Comparison of ENCODE assay signal across 19 mouse cellular contexts in genomic region chr1:63478946-63479345, GRCm38 (mm10). TPM values are rescaled to one million over a fixed set of nuclear protein-coding genes. Genes with fewer than 3 reads are reported as not detected.
DNase-seq lines count a peak whose midpoint lies in the region; ATAC-seq and TF ChIP-seq lines count a peak whose summit lies in the region.
"Had no signal": no experiment of that assay in that cellular context is flagged by ENCODE, and none has a peak within 500 bp of the region (broad histone marks: within the 10 kb centered on the region; RNA-seq: fewer than 3 reads in every experiment).

No protein-coding gene starts in this region.

- H3K27ac ChIP-seq in liver, adult 2 months (replicated peaks; ENCODE audit: insufficient read depth, low read depth, low read length): no peak overlapping the region
- H3K27ac ChIP-seq in liver, embryonic 11.5 days (ENCODE audit: low read depth, low read length): no peak overlapping the region
- H3K27ac ChIP-seq: embryonic facial prominence, embryonic 15.5 days had no signal

- no peaks in the 10 kb centered on the region for H3K9me3 ChIP-seq in liver, embryonic 11.5 days (ENCODE audit: control insufficient read depth, low read length)
- H3K9me3 ChIP-seq: embryonic facial prominence, embryonic 15.5 days had no signal

- no peaks in the 10 kb centered on the region for H3K36me3 ChIP-seq in liver, adult 2 months (ENCODE audit: control insufficient read depth, insufficient read depth, low read length)
- no peaks in the 10 kb centered on the region for H3K36me3 ChIP-seq in liver, embryonic 11.5 days (ENCODE audit: control insufficient read depth, insufficient read depth, low read length)
- H3K36me3 ChIP-seq: embryonic facial prominence, embryonic 15.5 days had no signal

- H3K79me2 ChIP-seq in liver, adult 2 months (ENCODE audit: control insufficient read depth, insufficient read depth, low read length): no peaks in the 10 kb centered on the region

- no peak overlapping the region for H3K4me3 ChIP-seq in liver, adult 2 months (ENCODE audit: insufficient read depth, low read depth, low read length)
- no peak overlapping the region for H3K4me3 ChIP-seq in liver, embryonic 11.5 days (ENCODE audit: low read depth, low read length)
- H3K4me3 ChIP-seq: embryonic facial prominence, embryonic 15.5 days had no signal

- DNase-seq in heart, adult 18-20 months: peak; percentile 29 to 44
- DNase-seq in heart, postnatal 36 days: no peak
- peak; percentile 3 for DNase-seq in liver, adult 2 months (ENCODE audit: extremely low read depth, low read depth, low spot score)
- no peak for DNase-seq in liver, embryonic 11.5 days (ENCODE audit: low spot score)
- DNase-seq in cerebellum, postnatal 14 days: peak; percentile 38 to 67
- DNase-seq in kidney, adult 8-10 months: no peak
- no peak for DNase-seq in embryo, embryonic 10.5 days (ENCODE audit: low spot score)
- no peak for DNase-seq in thymus, postnatal 36 days
- DNase-seq: B cell, adult 2 months; gastrocnemius, postnatal 14 days; kidney, adult 2 months; layer of hippocampus, postnatal 36 days; liver; lung, embryonic 14.5 days; midbrain, embryonic 14.5 days had no signal

- H3K27me3 ChIP-seq in liver, adult 2 months (ENCODE audit: control insufficient read depth, insufficient read depth, low read length): no peaks in the 10 kb centered on the region
- H3K27me3 ChIP-seq in liver, embryonic 11.5 days (replicated peaks; ENCODE audit: control insufficient read depth, insufficient read depth, low read length): no peaks in the 10 kb centered on the region
- H3K27me3 ChIP-seq: embryonic facial prominence, embryonic 15.5 days had no signal

- TF ChIP-seq POLR2A in liver, adult 2 months (IDR thresholded peaks at IDR 0.05; ENCODE audit: extremely low read depth, insufficient read depth, low read length): no peak

- no peak for TF ChIP-seq CTCF in liver, adult 2 months (IDR thresholded peaks at IDR 0.05; ENCODE audit: low read depth, low read length)

- intact Hi-C loops in heart, postnatal 36 days (cut with DNase I): no loop called here

- 79% methylated on average over 5 of the region's 5 CpGs for WGBS in liver, adult 2 months
- WGBS in liver, embryonic 11.5 days: 86% methylated on average over 5 of the region's 5 CpGs

- H3K4me1 ChIP-seq in liver, adult 2 months (ENCODE audit: control insufficient read depth, insufficient read depth, low read length): no peaks in the 10 kb centered on the region
- no peaks in the 10 kb centered on the region for H3K4me1 ChIP-seq in liver, embryonic 11.5 days (replicated peaks; ENCODE audit: control insufficient read depth, insufficient read depth, low read length)
- H3K4me1 ChIP-seq: embryonic facial prominence, embryonic 15.5 days had no signal

- no peak overlapping the region for H3K4me2 ChIP-seq in liver, embryonic 11.5 days
- H3K4me2 ChIP-seq: embryonic facial prominence, embryonic 15.5 days; lung, embryonic 14.5 days had no signal

- no peak for ATAC-seq in liver, embryonic 11.5 days (replicated peaks; ENCODE audit: low FRiP score)
- ATAC-seq: forebrain, embryonic 14.5 days; Patski had no signal

- no peak overlapping the region for H3K9ac ChIP-seq in liver, adult 2 months (ENCODE audit: low read depth, low read length)
- H3K9ac ChIP-seq in liver, embryonic 11.5 days (ENCODE audit: low read depth, low read length): no peak overlapping the region
- H3K9ac ChIP-seq: embryonic facial prominence, embryonic 15.5 days; lung, embryonic 14.5 days had no signal

RNA-seq across cellular contexts. Expression of gene Adam23, which starts 33.3 kb away (rescaled TPM):
- 1 to 10 TPM; 2.0 to 2.6 TPM for total RNA-seq in heart, adult 18-20 months (2021)
- 1 to 10 TPM; 2.2 to 2.4 TPM for total RNA-seq in heart, postnatal 36 days (2021)
- total RNA-seq in liver, adult 2 months (2014; rRNA removed): 17.3 and 25.0 TPM in 2 replicates
- polyA plus RNA-seq in liver, adult 2 months (2012; rRNA removed): 2.0 and 2.8 TPM in 2 replicates
- polyA plus RNA-seq in liver, embryonic 11.5 days (2014; fragmentation: Nextera tagmentation; extraction: Ambion mirVana): 0.84 and 1.3 TPM in 2 replicates
- total RNA-seq: hematopoietic stem cell, adult 5-6 weeks had no signal
- polyA plus RNA-seq: Patski had no signal

Comparison
In these comparisons a context has a peak if more than half of its experiments do, and no peak if none do; other contexts are left out.
1. DNase-seq: peak in heart, adult 18-20 months (2 of 2), liver, adult 2 months (single experiment) and cerebellum, postnatal 14 days (2 of 2); none in heart, postnatal 36 days (0 of 2), liver, embryonic 11.5 days (single experiment), kidney, adult 8-10 months (0 of 2), embryo, embryonic 10.5 days (single experiment) and thymus, postnatal 36 days (0 of 2).